Mouse (Mus musculus) ES-E14 (cell line): ENCODE measurements at regions not wholly inside any gene's neighbourhood (a gene's known extent, or its start where the extent isn't known, plus 50 kb on each side); places are given as distances from the start of the nearest gene placed in this dataset.

ENCODE experiments used
- CHD2 ChIP-seq: IDR thresholded peaks from 2 replicates; pipeline ENCODE4 v1.6.1; 2014; ENCODE audit warnings: mild to moderate bottlenecking, low read depth, low read length, inconsistent platforms
- HCFC1 ChIP-seq: IDR thresholded peaks from 2 replicates; pipeline ENCODE4 v1.6.1; 2012; ENCODE audit warnings: low read length, inconsistent platforms, borderline replicate concordance; ENCODE audit not compliant: insufficient read depth

GRCm38 (mm10) chr7:138133427-138133826 is 264.1 kb downstream of the Tcerg1l start:
- TF ChIP-seq CHD2 (no peak), HCFC1 (no peak)
